ENCODE assay signal across 8 mouse cellular contexts in the genomic region with DNA sequence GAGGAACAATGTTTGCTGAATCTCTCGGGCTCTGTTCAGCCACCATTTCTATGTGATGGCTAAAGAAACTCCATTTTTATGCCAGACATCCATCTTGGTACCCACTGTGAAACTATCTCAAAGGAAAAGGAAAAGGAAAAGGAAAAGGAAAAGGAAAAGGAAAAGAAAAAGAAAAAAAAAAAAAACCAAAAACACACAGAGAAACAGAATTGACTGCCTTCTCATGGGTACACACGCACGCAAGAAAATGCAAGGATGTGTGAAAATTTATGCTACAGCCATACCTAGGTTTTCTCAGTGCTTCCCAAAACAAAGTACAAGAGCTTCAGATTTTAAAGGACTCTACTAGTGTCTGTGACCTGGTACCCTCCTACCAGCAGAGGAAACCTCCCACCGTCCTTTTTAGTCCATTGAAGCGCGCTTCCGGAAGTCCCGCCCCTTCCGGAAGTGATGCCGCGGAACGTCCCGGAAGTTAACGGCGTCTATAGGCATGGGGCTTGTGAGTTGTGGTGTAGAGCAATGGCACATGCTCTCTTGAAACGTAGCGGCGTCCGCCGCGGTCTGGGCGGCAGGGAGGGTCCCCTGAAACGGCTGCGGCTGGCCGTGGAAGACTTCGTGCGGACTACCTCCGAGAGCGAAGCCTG. TPM values are rescaled to one million over a fixed set of nuclear protein-coding genes. Genes with fewer than 3 reads are reported as not detected.
DNase-seq lines count a peak whose midpoint lies in the region; ATAC-seq and TF ChIP-seq lines count a peak whose summit lies in the region.

A gene (plus strand): TSS at position 437 of the 644 bp plus-strand sequence.

- H3K27ac ChIP-seq in forebrain, embryonic 16.5 days (ENCODE audit: low read length): peak within 1 kb of the TSS; percentile 55; the same call in 1 of the 2 replicates
- peak within 1 kb of the TSS; percentile 85 for H3K27ac ChIP-seq in layer of hippocampus, adult 2 months
- H3K27ac ChIP-seq in lung, embryonic 14.5 days (ENCODE audit: low read depth): peak within 1 kb of the TSS; percentile 77
- H3K27ac ChIP-seq in olfactory bulb, adult 2 months (ENCODE audit: insufficient read depth, low read depth, low read length): no peak within 1 kb of the TSS
- H3K27ac ChIP-seq in thymus, adult 2 months (ENCODE audit: control insufficient read depth, insufficient read depth, low read length): no peak within 1 kb of the TSS

- TF ChIP-seq CTCF in G1E (IDR thresholded peaks at IDR 0.05; ENCODE audit: low read depth, low read length): no peak
- TF ChIP-seq CTCF in layer of hippocampus, adult 2 months (conservative IDR thresholded peaks at IDR 0.05): peak; percentile 38
- no peak for TF ChIP-seq CTCF in lung, embryonic 14.5 days (IDR thresholded peaks at IDR 0.05; ENCODE audit: low read depth)
- TF ChIP-seq CTCF in olfactory bulb, adult 2 months (IDR thresholded peaks at IDR 0.05; ENCODE audit: insufficient read depth, low read depth, low read length): no peak
- TF ChIP-seq CTCF in thymus, adult 2 months (IDR thresholded peaks at IDR 0.05; ENCODE audit: borderline replicate concordance, control insufficient read depth, extremely low read depth, insufficient read depth, low read length, poor library complexity): 0 out of 2 replicates have a peak, but pooled peaks have one; percentile 45

- ATAC-seq in G1E (ENCODE audit: extremely low read depth, insufficient number of reproducible peaks, low FRiP score, poor library complexity, severe bottlenecking): peak; percentile 93
- peak; percentile 99 for ATAC-seq in forebrain, embryonic 16.5 days
- peak; percentile 98 for ATAC-seq in lung, embryonic 14.5 days (ENCODE audit: insufficient read depth)

- 4% methylated on average over 29 of the region's 29 CpGs for WGBS in forebrain, embryonic 16.5 days
- 5% methylated on average over 29 of the region's 29 CpGs for WGBS in lung, embryonic 14.5 days
- 4% methylated on average over 29 of the region's 29 CpGs for WGBS in olfactory bulb, adult 2 months
- 5% methylated on average over 29 of the region's 29 CpGs for WGBS in thymus, adult 2 months

- peak within 1 kb of the TSS; percentile 71 for H3K9ac ChIP-seq in forebrain, embryonic 16.5 days (replicated peaks; ENCODE audit: low read depth, low read length)
- H3K9ac ChIP-seq in lung, embryonic 14.5 days: peak within 1 kb of the TSS; percentile 74

- DNase-seq in G1E (ENCODE audit: low spot score): peak; percentile 82
- DNase-seq in cerebellum, adult 18-20 months: peak; percentile 90 to 92
- peak; percentile 90 to 94 for DNase-seq in heart, postnatal 36 days
- DNase-seq in layer of hippocampus, adult 2 months (ENCODE audit: low spot score in 2 of 2): peak; percentile 90 to 94
- peak; percentile 97 for DNase-seq in lung, embryonic 14.5 days
- DNase-seq in thymus, adult 2 months: peak; percentile 92

- TF ChIP-seq POLR2A in olfactory bulb, adult 2 months (IDR thresholded peaks at IDR 0.05; ENCODE audit: insufficient read depth, low read depth, low read length): peak; percentile 61
- peak; percentile 63; the same call in 1 of the 2 replicates for TF ChIP-seq POLR2A in thymus, adult 2 months (IDR thresholded peaks at IDR 0.05; ENCODE audit: control insufficient read depth, extremely low read depth, insufficient read depth, low read length, poor library complexity)

- H3K4me1 ChIP-seq in G1E (ENCODE audit: insufficient read depth, low read depth, low read length): peaks cover 47% of the 10 kb centered on the region
- peaks cover 21% of the 10 kb centered on the region for H3K4me1 ChIP-seq in forebrain, embryonic 16.5 days (replicated peaks; ENCODE audit: control insufficient read depth, insufficient read depth, low read length)
- H3K4me1 ChIP-seq in lung, embryonic 14.5 days (ENCODE audit: insufficient read depth): peaks cover 8% of the 10 kb centered on the region
- peaks cover 14% of the 10 kb centered on the region for H3K4me1 ChIP-seq in olfactory bulb, adult 2 months (ENCODE audit: control insufficient read depth, insufficient read depth, low read length)
- peaks cover 11% of the 10 kb centered on the region for H3K4me1 ChIP-seq in thymus, adult 2 months (replicated peaks; ENCODE audit: control insufficient read depth, insufficient read depth, low read length)

- H3K4me2 ChIP-seq in forebrain, embryonic 16.5 days (ENCODE audit: low read length): peak within 1 kb of the TSS; percentile 68
- H3K4me2 ChIP-seq in lung, embryonic 14.5 days: peak within 1 kb of the TSS; percentile 78

- intact Hi-C loops in heart, postnatal 36 days (cut with DNase I): loop anchor here (5.0 kb wide), 1 partner anchor 133 kb away; a partner anchor contains a TSS

- peaks cover 41% of the 10 kb centered on the region for H3K36me3 ChIP-seq in G1E (replicated peaks)
- H3K36me3 ChIP-seq in forebrain, embryonic 16.5 days (ENCODE audit: control insufficient read depth, insufficient read depth): peaks cover 11% of the 10 kb centered on the region
- H3K36me3 ChIP-seq in lung, embryonic 14.5 days (ENCODE audit: insufficient read depth): peaks cover 34% of the 10 kb centered on the region
- 0 out of 2 replicates have a peak, but pooled peaks cover 3% of the 10 kb centered on the region for H3K36me3 ChIP-seq in thymus, adult 2 months (ENCODE audit: control insufficient read depth, insufficient read depth, low read length)

- peaks cover 11% of the 10 kb centered on the region for H3K27me3 ChIP-seq in G1E (ENCODE audit: insufficient read depth, low read length)
- H3K27me3 ChIP-seq in forebrain, embryonic 16.5 days (replicated peaks; ENCODE audit: control insufficient read depth, insufficient read depth, low read length): no peaks in the 10 kb centered on the region
- no peaks in the 10 kb centered on the region for H3K27me3 ChIP-seq in lung, embryonic 14.5 days (ENCODE audit: insufficient read depth, low read length)
- H3K27me3 ChIP-seq in thymus, adult 2 months (ENCODE audit: control insufficient read depth, insufficient read depth, low read length): no peaks in the 10 kb centered on the region

- peak within 1 kb of the TSS; percentile 86 for H3K4me3 ChIP-seq in G1E (ENCODE audit: low read depth, low read length)
- peak within 1 kb of the TSS; percentile 87 for H3K4me3 ChIP-seq in forebrain, embryonic 16.5 days (replicated peaks; ENCODE audit: low read length)
- peak within 1 kb of the TSS; percentile 98 for H3K4me3 ChIP-seq in layer of hippocampus, adult 2 months
- peak within 1 kb of the TSS; percentile 94 for H3K4me3 ChIP-seq in lung, embryonic 14.5 days (ENCODE audit: low read depth, low read length)
- H3K4me3 ChIP-seq in olfactory bulb, adult 2 months (ENCODE audit: insufficient read depth, low read depth, low read length): peak within 1 kb of the TSS; percentile 97
- peak within 1 kb of the TSS; percentile 76 for H3K4me3 ChIP-seq in thymus, adult 2 months (ENCODE audit: control insufficient read depth, insufficient read depth, low read length)

- H3K9me3 ChIP-seq in G1E (replicated peaks): no peaks in the 10 kb centered on the region
- no peaks in the 10 kb centered on the region for H3K9me3 ChIP-seq in forebrain, embryonic 16.5 days (ENCODE audit: control insufficient read depth, low read length)
- no peaks in the 10 kb centered on the region for H3K9me3 ChIP-seq in lung, embryonic 14.5 days (ENCODE audit: low read depth, low read length)

RNA-seq across cellular contexts. Expression of the gene that starts here (rescaled TPM):
- 26.2 and 26.6 TPM in 2 replicates for total RNA-seq in G1E (2014; fragmentation: Nextera tagmentation)
- total RNA-seq in G1E (2017): 22.0 and 26.3 TPM in 2 replicates
- polyA plus RNA-seq in G1E (2012): 12.1 and 14.9 TPM in 2 replicates
- 24.1 and 26.0 TPM in 2 replicates for polyA plus RNA-seq in forebrain, embryonic 16.5 days (2015; fragmentation: Nextera tagmentation; extraction: Ambion mirVana)
- 10 to 100 TPM; 12.9 to 13.3 TPM for total RNA-seq in heart, postnatal 36 days (2021)
- total RNA-seq in layer of hippocampus, adult 2 months (2021): 10 to 100 TPM; 22.1 to 25.8 TPM
- 21.2 and 26.8 TPM in 2 replicates for polyA plus RNA-seq in lung, embryonic 14.5 days (2014; fragmentation: Nextera tagmentation; extraction: Ambion mirVana)
- polyA plus RNA-seq in olfactory bulb, adult 2 months (2012; ENCODE audit: insufficient read depth, insufficient read length, low replicate concordance, missing spikeins): not detected in 2 replicates
- polyA plus RNA-seq in thymus, adult 2 months (2012; rRNA removed): 7.5 and 7.8 TPM in 2 replicates

Comparison
In these comparisons a context has a peak if more than half of its experiments do, and no peak if none do; other contexts are left out.
1. CTCF ChIP-seq: peak in layer of hippocampus, adult 2 months (single experiment) and thymus, adult 2 months (single experiment); none in G1E (single experiment), lung, embryonic 14.5 days (single experiment) and olfactory bulb, adult 2 months (single experiment).
2. H3K27ac ChIP-seq: peak in forebrain, embryonic 16.5 days (single experiment), layer of hippocampus, adult 2 months (single experiment) and lung, embryonic 14.5 days (single experiment); none in olfactory bulb, adult 2 months (single experiment) and thymus, adult 2 months (single experiment).
3. Peak in every context shown above with its lines, with median percentiles within 50 percentile points of each other: ATAC-seq, DNase-seq and H3K4me3 ChIP-seq.